Mouse (Mus musculus) effector memory CD4-positive, alpha-beta T cell, adult 5 months (primary cell): ENCODE measurements around the gene Pga5. TPM values are rescaled to one million over a fixed set of nuclear protein-coding genes. Genes with fewer than 3 reads are reported as not detected.

ENCODE experiments used
- polyA plus RNA-seq: library from polyadenylated mRNA; unstranded; fragments of 100-300 nt; shearing (Covaris generic); gene quantifications from one replicate; pipeline ENCODE4 v1.2.1, GENCODE M21; 2017

The Pga5 gene
- not detected for polyA plus RNA-seq

GRCm38 (mm10) chr19:10677915-10678771, at the start of gene Pga5:
Gene Pga5, minus strand, starts transcription at chr19:10678071.

DNA sequence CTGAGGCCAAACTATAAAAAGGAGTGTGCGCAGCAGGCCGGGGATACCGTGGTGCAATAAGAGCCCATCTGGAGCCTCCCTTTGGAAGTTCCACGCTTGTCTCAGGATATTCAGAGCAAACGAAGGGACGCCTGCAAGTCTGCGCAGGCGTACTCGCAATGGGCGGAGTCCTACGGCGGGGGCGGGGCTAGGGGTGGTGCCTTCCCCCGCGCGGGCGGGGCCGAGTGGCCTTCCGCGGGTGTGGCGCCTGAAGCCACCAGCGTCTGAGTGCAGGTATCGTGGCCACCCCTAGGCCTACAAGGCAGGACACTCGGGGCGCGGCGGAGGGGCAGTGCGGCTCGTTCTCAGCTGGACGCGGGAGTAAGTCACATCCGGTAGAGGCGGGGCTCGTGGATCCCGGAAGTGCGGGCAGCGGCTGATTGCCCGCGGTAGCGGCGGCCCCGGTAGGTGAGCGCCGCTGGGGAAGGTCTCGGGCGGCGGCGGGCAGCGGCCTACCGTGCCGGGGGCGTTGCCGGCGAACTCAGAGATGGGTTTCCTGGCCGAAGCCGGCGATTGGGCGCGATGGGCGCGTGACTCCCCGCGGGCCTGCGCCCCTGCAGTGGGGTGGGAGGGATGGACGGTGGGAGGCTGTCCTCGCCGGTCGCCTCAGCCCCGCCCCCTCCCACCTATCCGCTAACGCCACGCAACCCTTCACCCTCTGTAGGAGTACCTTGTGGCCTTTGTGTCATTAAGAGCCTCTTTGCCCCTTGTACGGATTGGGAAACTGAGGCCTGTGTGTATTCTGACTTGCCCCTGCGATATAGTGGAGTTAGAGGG, 10.9 kb upstream of the Pga5 start, which contains the start of gene Vps37c:
Gene Vps37c (plus strand): TSS at position 199 of the 816 bp plus-strand sequence.

GRCm38 (mm10) chr19:10634106-10634871, 43.6 kb downstream of the Pga5 start, which contains the start of gene Vwce:
Gene Vwce, plus strand, starts transcription at chr19:10634213.

Other genes with a start within 250 kb of the Pga5 start
- not detected for gene Lrrc10b, start 220.6 kb downstream of the Pga5 start, polyA plus RNA-seq
- gene Ppp1r32, start 195.1 kb downstream of the Pga5 start, polyA plus RNA-seq = 0.36 TPM
- 27.6 TPM for gene Cpsf7, start 152.8 kb downstream of the Pga5 start, polyA plus RNA-seq
- 49.1 TPM for gene Sdhaf2, start 151.9 kb downstream of the Pga5 start, polyA plus RNA-seq
- 6.7 TPM for gene Tmem216, start 121.8 kb downstream of the Pga5 start, polyA plus RNA-seq
- 21.7 TPM for gene Cyb561a3, start 100.9 kb downstream of the Pga5 start, polyA plus RNA-seq
- gene Tmem138, start 100.7 kb downstream of the Pga5 start, polyA plus RNA-seq = 4.8 TPM
- gene Ddb1, start 72.7 kb downstream of the Pga5 start, polyA plus RNA-seq = 143 TPM
- 4.7 TPM for gene Tkfc, start 72.4 kb downstream of the Pga5 start, polyA plus RNA-seq
- gene Vwce, start 43.9 kb downstream of the Pga5 start, polyA plus RNA-seq = not detected
- 24.9 TPM for gene Vps37c, start 10.7 kb upstream of the Pga5 start, polyA plus RNA-seq
- gene Cd5, start 60.9 kb upstream of the Pga5 start, polyA plus RNA-seq = 505 TPM
- gene Cd6, start 152.0 kb upstream of the Pga5 start, polyA plus RNA-seq = 601 TPM
- gene Slc15a3, start 161.7 kb upstream of the Pga5 start, polyA plus RNA-seq = 8.9 TPM
- not detected for gene Tmem132a, start 191.9 kb upstream of the Pga5 start, polyA plus RNA-seq
- gene Tmem109, start 203.9 kb upstream of the Pga5 start, polyA plus RNA-seq = 40.9 TPM
- gene Prpf19, start 217.2 kb upstream of the Pga5 start, polyA plus RNA-seq = 62.6 TPM
- not detected for gene Zp1, start 242.6 kb upstream of the Pga5 start, polyA plus RNA-seq